Mouse (Mus musculus) midbrain, embryonic 13.5 days (tissue): Measurements from ENCODE around the gene Srebf1. TPM values are rescaled to one million over a fixed set of nuclear protein-coding genes. Genes with fewer than 3 reads are reported as not detected.

Source experiments
- ATAC-seq: fragments of 200-750 bp; cut with Nextera tagmentation; 2 replicates; pipeline ENCODE4 v1.8.0; 2017; ENCODE audit warnings: mild to moderate bottlenecking, moderate TSS enrichment, moderate library complexity
- H3K27ac ChIP-seq: fragments of 300-500 bp; sonication (generic); 2 replicates; pipeline ENCODE4 v1.5.1; 2015; ENCODE audit warnings: inconsistent platforms, mild to moderate bottlenecking, moderate library complexity
- H3K27me3 ChIP-seq: fragments of 300-500 bp; sonication (generic); 2 replicates; pipeline ENCODE4 v1.6.1; 2015; ENCODE audit warnings: mild to moderate bottlenecking, inconsistent platforms
- H3K36me3 ChIP-seq: fragments of 300-500 bp; sonication (generic); 2 replicates; pipeline ENCODE4 v1.6.1; 2015; ENCODE audit warnings: mild to moderate bottlenecking, inconsistent platforms
- H3K4me1 ChIP-seq: fragments of 300-500 bp; sonication (generic); replicated peaks from 2 replicates; pipeline ENCODE4 v1.6.1; 2015; ENCODE audit warnings: inconsistent platforms
- H3K4me2 ChIP-seq: fragments of 300-500 bp; sonication (generic); replicated peaks from 2 replicates; pipeline ENCODE4 v1.6.1; 2015; ENCODE audit warnings: moderate library complexity, mild to moderate bottlenecking, inconsistent platforms
- H3K4me3 ChIP-seq: fragments of 300-500 bp; sonication (generic); replicated peaks from 2 replicates; pipeline ENCODE4 v1.5.1; 2015; ENCODE audit warnings: mild to moderate bottlenecking, inconsistent platforms
- H3K9ac ChIP-seq: fragments of 300-500 bp; sonication (generic); replicated peaks from 2 replicates; pipeline ENCODE4 v1.6.1; 2015; ENCODE audit warnings: mild to moderate bottlenecking, inconsistent platforms
- H3K9me3 ChIP-seq: fragments of 300-500 bp; sonication (generic); 2 replicates; pipeline ENCODE4 v1.6.1; 2016; ENCODE audit warnings: mild to moderate bottlenecking, inconsistent platforms
- WGBS: fragments of 180-500 bp; shearing (Covaris S2); methylation state at CpG from one replicate; pipeline ENCODE4 v1.1.7; 2015; 5-methylcytosine and 5-hydroxymethylcytosine counted together
- polyA plus RNA-seq: library from polyadenylated mRNA; unstranded; fragments of >200 nt; fragmentation: Nextera tagmentation; extraction: Ambion mirVana; gene quantifications from 2 replicates; pipeline ENCODE4 v1.2.1, GENCODE M21; 2015

Srebf1 gene
- polyA plus RNA-seq, 1 experiment from 2014 or later: 46.0 TPM

DNA sequence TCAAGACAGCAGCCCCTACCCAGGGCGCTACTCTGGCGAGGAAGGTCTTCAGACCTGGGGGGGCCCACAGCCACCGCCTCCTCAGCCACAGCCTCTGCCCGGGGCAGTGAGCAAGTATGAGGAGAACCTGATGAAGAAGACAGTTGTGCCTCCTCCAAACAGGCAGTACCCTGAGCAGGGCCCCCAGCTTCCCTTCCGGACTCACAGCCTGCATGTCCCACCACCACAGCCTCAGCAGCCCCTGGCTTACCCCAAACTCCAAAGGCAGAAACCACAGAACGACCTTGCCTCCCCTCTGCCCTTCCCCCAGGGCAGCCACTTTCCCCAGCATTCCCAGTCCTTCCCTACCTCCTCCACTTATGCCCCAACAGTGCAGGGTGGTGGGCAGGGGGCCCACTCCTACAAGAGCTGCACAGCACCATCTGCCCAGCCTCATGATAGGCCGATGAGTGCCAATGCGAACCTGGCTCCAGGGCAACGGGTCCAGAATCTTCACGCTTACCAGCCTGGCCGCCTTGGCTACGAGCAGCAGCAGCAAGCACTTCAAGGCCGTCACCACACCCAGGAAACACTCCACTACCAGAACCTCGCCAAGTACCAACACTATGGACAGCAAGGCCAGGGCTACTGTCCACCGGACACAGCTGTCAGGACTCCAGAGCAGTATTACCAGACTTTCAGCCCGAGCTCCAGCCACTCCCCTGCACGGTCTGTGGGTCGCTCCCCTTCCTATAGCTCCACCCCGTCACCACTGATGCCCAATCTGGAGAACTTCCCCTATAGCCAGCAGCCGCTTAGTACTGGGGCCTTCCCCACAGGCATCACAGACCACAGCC, 36.8 kb downstream of the Srebf1 start:
- peaks cover 68% of the 10 kb centered on the region for H3K4me1 ChIP-seq
- H3K9me3 ChIP-seq: no peaks in the 10 kb centered on the region
- no peak overlapping the region for H3K4me2 ChIP-seq
- H3K27ac ChIP-seq: peak overlapping the region; percentile 90
- WGBS: 83% methylated on average over 20 of the region's 20 CpGs
- no peaks in the 10 kb centered on the region for H3K27me3 ChIP-seq
- no peak for ATAC-seq
- H3K36me3 ChIP-seq: peaks cover 55% of the 10 kb centered on the region
- no peak overlapping the region for H3K4me3 ChIP-seq
- H3K9ac ChIP-seq: peak overlapping the region; percentile 56

DNA sequence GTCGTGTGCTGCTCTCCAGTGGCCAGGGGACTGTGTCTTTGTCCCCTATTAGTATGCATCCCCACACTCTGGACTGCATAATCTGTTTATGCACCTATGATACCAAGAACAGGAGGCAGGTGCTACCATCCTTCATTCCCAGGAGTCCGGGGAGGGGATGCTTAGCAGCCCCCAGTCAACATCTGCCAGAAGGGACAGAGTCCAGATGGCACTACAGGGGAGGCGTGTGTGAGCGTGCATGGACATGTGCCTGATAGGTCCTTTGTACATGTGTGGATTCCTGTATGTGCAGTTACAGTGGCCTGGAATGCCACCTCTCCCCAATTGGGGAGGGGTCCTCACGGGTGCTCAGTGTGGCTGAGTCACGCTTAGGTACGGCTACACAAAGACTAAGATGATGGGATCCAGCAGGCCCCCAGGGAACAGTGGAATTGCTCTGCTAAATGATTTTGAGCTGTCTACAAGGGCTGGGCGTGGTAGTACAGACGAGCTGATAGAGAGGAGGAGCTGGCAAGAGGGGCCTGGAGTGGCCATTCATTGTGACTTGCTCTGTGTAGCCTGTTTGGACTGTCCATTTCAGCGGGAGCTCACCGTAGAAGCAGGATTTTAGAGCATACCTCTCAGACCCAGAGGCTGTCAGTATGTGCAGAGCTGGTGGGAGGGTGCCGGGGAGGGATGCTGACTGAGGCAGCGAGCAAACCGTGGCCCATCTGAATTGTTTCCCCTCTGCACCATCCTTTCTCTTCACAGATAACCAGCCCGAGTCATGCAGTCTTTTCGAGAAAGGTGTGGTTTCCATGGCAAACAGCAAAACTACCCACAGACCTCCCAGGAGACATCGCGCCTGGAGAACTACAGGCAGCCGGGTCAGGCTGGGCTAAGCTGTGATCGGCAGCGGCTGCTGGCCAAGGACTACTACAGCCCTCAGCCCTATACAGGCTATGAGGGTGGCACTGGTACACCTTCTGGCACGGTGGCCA, 37.7 kb downstream of the Srebf1 start:
- Histone ChIP-seq H3K27ac (peak overlapping the region; percentile 90), H3K9me3 (no peaks in the 10 kb centered on the region), H3K9ac (peak overlapping the region; percentile 56), H3K4me2 (peak overlapping the region; percentile 25), H3K27me3 (no peaks in the 10 kb centered on the region), H3K4me3 (no peak overlapping the region), H3K36me3 (peaks cover 46% of the 10 kb centered on the region), H3K4me1 (peaks cover 70% of the 10 kb centered on the region)
- ATAC-seq: peak; percentile 29
- WGBS: 28% methylated on average over 22 of the region's 22 CpGs

DNA sequence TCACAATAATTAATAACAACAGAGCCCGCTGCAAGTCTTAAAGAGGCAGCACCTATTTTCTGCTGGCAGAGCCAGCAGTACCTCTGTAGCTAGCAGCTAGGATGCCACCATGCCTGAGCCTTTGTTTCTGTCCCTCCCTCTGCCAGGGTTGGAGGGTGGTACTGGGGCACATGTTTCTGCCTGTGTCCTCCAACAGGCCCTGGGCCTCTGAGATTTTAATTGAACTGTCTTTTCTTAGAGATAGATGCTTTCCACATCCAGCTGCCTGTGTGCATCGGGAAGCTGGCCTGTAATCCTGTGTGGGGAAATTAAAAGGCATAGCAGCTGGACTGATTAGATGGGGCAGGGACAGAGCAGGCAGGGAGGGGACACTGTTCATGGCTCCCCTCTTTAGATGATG, 39.6 kb downstream of the Srebf1 start:
- no peak overlapping the region for H3K4me3 ChIP-seq
- no peaks in the 10 kb centered on the region for H3K9me3 ChIP-seq
- 37% methylated on average over 2 of the region's 2 CpGs for WGBS
- H3K9ac ChIP-seq: peak overlapping the region; percentile 56
- H3K36me3 ChIP-seq: peaks cover 27% of the 10 kb centered on the region
- H3K4me2 ChIP-seq: peak overlapping the region; percentile 19; the same call in 1 of the 2 replicates
- peak overlapping the region; percentile 90 for H3K27ac ChIP-seq
- H3K4me1 ChIP-seq: peaks cover 85% of the 10 kb centered on the region
- no peaks in the 10 kb centered on the region for H3K27me3 ChIP-seq
- no peak for ATAC-seq

DNA sequence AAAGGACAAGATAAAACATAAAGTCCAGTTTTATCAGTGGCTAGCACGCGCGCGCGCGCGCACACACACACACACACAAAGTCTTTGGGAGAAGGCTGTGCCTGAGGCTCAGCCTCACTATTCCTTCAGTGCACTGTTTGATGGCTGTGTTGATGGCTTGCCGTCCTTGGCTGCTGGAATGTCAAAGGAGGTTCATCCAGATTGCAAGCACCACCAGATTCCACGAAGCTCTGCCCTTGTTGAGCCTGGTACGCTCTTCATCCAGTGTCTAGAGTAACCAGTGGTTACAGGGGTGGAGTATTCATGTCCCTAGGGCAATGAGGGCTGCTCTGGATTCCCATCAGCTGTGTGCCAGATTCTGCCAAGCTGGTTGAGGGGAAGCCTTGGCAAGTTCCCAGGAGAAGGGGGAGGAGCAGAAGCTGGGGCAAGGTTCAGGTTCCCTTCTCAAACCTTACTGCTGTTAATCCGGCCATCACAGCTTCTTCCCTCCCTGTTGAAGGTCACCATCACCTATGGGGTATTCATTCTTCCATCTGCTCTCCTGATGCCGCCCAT, 40.2 kb downstream of the Srebf1 start:
- H3K4me2 ChIP-seq: peak overlapping the region; percentile 19; the same call in 1 of the 2 replicates
- H3K9ac ChIP-seq: peak overlapping the region; percentile 56
- H3K27ac ChIP-seq: peak overlapping the region; percentile 90
- ATAC-seq: no peak
- no peaks in the 10 kb centered on the region for H3K27me3 ChIP-seq
- no peak overlapping the region for H3K4me3 ChIP-seq
- no peaks in the 10 kb centered on the region for H3K9me3 ChIP-seq
- WGBS: 79% methylated on average over 12 of the region's 12 CpGs
- peaks cover 90% of the 10 kb centered on the region for H3K4me1 ChIP-seq
- peaks cover 21% of the 10 kb centered on the region for H3K36me3 ChIP-seq

DNA sequence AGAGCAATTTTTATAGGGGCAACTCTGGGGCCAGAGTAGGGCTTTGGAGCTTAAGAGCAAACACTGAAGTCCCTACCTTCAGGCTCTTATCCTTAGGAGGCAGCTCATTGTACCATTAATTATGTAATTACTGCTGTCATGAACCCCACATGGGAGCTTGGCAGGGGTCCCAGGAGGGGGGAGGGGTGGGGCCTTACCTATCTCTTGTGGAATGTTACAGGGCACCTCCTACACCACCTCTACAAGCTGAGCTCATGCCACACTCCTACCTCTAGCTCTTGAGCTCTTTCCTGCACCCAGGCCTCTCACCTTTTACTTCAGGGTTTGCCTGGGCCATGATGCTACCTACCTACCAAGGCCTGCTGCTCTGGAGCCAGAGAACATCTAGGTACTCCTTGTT, 43.9 kb downstream of the Srebf1 start:
- H3K4me3 ChIP-seq: no peak overlapping the region
- peak overlapping the region; percentile 99 for H3K4me2 ChIP-seq
- peak overlapping the region; percentile 99 for H3K27ac ChIP-seq
- H3K36me3 ChIP-seq: no peaks in the 10 kb centered on the region
- H3K9ac ChIP-seq: 0 out of 2 replicates have a peak overlapping the region, but pooled peaks have one; percentile 93
- peaks cover 91% of the 10 kb centered on the region for H3K4me1 ChIP-seq
- H3K27me3 ChIP-seq: no peaks in the 10 kb centered on the region
- no peak for ATAC-seq
- H3K9me3 ChIP-seq: no peaks in the 10 kb centered on the region

DNA sequence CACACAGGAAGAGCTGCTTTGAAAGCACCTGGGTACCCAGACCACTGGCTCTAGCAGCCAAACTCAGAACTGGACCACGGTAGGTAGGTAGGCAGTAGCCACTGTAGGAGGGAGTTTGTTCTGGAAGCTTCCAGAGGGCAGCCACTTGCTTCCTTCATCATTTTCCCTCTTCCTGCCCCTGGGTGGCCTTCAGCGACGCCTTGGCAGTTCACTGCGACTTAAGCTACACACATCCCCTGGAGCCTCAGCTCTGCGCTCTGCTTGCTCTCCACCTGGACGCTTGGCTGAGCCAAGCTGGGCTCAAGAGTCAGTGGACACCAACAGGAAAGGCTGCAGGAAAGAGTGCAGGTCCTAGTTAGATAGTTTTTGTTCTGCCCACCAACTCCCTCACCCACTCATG, 44.4 kb downstream of the Srebf1 start:
- Histone ChIP-seq H3K4me2 (peak overlapping the region; percentile 99), H3K36me3 (no peaks in the 10 kb centered on the region), H3K9ac (peak overlapping the region; percentile 93), H3K9me3 (no peaks in the 10 kb centered on the region), H3K27me3 (no peaks in the 10 kb centered on the region), H3K27ac (peak overlapping the region; percentile 99), H3K4me1 (peaks cover 91% of the 10 kb centered on the region), H3K4me3 (peak overlapping the region; percentile 70)
- 57% methylated on average over 6 of the region's 6 CpGs for WGBS
- no peak for ATAC-seq

DNA sequence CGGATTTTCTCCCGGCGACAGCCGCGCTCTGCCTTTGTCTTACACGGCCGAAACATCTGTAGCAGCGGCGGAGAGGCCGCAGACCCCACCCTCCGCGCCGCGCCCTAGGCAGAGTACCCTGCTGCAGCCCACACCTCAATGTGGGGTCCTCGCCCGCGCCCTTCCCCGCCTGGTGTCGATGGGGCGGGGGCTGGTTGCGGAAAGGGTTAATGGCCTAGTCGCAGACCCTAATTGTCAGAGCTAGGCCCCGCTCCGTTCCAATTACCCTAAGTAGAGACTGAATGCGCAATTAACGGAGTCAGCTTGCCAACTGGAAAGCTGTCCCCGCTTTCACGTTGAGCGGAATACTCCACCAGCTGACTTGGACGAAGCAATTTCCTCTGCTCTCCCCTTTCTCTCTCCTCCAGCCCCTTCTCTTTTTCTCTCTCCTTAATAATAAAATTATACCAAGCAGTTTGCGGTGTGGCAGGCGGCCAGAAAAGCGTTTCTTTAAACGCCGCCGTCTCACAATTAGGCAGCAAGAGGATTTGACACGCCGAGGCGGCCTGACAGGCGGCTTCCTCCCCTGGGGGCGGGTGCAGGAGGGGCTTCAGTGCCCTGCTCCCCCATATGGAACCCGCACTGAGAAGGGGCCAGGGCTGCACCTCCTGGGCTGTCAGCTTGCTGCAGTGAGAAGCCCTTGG, 45.3 kb downstream of the Srebf1 start:
- H3K4me1 ChIP-seq: peaks cover 87% of the 10 kb centered on the region
- H3K9me3 ChIP-seq: no peaks in the 10 kb centered on the region
- H3K4me2 ChIP-seq: peak overlapping the region; percentile 99
- H3K36me3 ChIP-seq: no peaks in the 10 kb centered on the region
- ATAC-seq: peak; percentile 77
- under 1% methylated on average over 42 of the region's 42 CpGs for WGBS
- peak overlapping the region; percentile 93 for H3K9ac ChIP-seq
- H3K4me3 ChIP-seq: peak overlapping the region; percentile 70
- H3K27ac ChIP-seq: peak overlapping the region; percentile 99
- no peaks in the 10 kb centered on the region for H3K27me3 ChIP-seq

DNA sequence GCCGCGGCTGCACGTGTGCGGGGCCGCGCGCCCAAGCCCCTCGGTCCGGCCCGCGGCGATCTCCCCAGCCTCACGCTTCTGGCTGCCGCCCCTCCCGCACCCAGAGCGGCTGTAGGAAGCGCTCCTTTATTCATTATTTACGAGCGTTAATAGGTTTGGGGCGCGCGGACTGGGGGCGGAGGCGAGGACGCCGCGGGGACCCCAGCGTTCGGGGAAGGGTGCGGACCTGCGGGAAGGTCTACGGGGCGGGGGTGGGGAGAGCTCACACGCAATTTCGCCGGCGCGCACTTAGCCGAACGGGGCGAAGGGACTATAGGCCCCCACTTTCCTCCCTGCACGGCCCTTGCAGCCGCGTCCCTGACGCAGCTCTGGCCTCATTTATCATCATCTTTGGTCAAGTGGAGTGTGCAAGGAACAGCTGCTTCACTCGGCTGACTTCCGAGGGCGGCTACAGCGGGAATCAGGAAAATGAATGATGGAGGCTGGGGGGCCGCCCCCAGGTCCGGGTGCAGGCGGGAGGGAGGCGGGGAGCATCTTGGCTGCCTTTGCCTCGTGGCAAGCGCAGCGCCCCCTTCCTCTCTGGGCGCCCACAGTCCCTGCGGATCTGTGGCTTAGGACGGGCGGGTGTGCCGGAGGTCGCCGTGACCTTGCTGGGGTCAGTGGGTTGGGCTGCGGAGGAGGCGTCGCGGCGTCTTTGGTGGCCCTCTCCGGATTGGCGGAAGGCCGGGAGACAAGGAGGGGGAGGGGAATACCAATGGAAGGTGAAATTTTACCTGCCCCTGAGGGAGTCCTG, 46.0 kb downstream of the Srebf1 start:
- H3K4me3 ChIP-seq: peak overlapping the region; percentile 70
- under 1% methylated on average over 63 of the region's 71 CpGs for WGBS
- H3K9ac ChIP-seq: peak overlapping the region; percentile 93
- no peaks in the 10 kb centered on the region for H3K36me3 ChIP-seq
- peak overlapping the region; percentile 99 for H3K27ac ChIP-seq
- H3K4me2 ChIP-seq: peak overlapping the region; percentile 99
- ATAC-seq: peak; percentile 56
- no peaks in the 10 kb centered on the region for H3K27me3 ChIP-seq
- H3K9me3 ChIP-seq: no peaks in the 10 kb centered on the region
- H3K4me1 ChIP-seq: peaks cover 85% of the 10 kb centered on the region

DNA sequence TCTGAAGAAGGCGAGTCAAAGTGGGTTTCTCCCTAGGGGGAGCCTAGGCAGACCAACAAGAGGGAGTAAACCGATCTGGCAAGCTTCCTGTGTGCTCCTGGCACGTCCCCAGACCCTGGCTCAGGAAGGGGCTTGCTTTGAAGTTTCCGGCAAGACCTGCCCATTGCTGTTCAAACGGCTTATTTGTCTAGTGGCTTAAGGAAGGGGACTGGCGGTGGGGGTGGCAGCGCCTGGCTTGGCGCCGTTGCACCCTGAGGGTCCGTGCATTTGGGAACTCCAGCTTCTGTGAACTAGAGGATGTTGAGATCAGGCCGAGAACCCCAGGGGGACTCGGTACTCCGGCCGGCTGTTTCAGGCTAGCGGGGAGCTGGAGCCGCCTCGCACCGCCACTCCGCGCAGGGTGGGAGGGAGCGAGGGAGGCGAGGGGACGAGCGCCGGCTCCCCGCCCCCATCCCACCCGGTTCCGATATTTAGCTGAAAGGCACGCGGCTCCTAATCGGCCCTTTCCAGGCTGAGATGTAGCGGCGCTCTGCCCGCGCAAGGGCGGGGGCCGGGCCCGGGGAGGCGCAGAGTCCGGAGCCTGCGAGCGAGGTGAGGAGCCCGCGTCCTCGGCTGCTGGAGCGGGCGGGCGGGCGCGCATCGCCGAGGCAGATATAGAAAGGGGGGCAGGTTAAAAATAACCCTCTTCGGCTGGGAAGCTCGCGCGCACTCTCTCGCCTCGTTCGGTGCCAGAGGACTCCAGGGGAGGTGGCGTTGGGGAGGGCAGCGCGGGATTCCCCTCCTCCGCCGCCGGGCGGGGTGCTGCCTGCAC, 46.8 kb downstream of the Srebf1 start:
- H3K36me3 ChIP-seq: no peaks in the 10 kb centered on the region
- H3K4me2 ChIP-seq: peak overlapping the region; percentile 99
- ATAC-seq: peak; percentile 65
- peaks cover 81% of the 10 kb centered on the region for H3K4me1 ChIP-seq
- H3K4me3 ChIP-seq: peak overlapping the region; percentile 70
- peak overlapping the region; percentile 99 for H3K27ac ChIP-seq
- under 1% methylated on average over 63 of the region's 66 CpGs for WGBS
- peak overlapping the region; percentile 93 for H3K9ac ChIP-seq
- no peaks in the 10 kb centered on the region for H3K9me3 ChIP-seq
- no peaks in the 10 kb centered on the region for H3K27me3 ChIP-seq

DNA sequence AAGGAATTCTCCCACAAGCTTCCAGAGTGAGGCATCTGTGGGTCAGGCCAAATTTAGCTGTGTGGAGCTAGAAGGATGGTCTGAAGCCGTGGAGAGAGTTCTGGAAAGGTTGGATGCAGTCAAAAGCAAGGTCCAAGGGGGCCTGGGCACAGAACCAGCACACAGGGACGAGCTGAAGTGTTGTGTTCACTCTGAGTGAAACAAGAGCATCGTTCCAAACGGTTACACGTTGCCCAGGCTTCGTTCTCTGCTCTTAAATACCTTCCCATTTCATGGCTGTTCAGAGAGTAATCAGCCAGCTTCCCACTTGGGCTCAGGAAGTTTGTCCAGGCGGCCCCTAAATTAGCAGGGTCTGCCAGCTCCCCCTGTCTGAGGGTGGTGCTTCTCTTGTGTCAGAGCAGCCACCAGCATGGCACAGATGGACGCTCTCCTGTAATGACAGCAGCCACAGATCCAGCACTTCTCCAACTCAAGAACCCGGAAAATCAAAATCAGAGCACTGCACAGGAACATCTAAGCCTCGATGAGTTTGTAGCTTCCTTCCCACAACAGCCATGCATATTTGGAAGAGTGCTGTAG, 48.7 kb downstream of the Srebf1 start:
- Histone ChIP-seq H3K9me3 (no peaks in the 10 kb centered on the region), H3K27ac (no peak overlapping the region), H3K36me3 (no peaks in the 10 kb centered on the region), H3K9ac (no peak overlapping the region), H3K4me2 (no peak overlapping the region), H3K4me1 (peaks cover 83% of the 10 kb centered on the region), H3K4me3 (no peak overlapping the region), H3K27me3 (no peaks in the 10 kb centered on the region)
- WGBS: 83% methylated on average over 10 of the region's 10 CpGs
- no peak for ATAC-seq
